Mouse (Mus musculus) testis, adult 2 months (tissue): ENCODE measurements around the gene BC025920.

Source experiments
- CTCF ChIP-seq: fragments of 200-500 bp; IDR thresholded peaks from 2 replicates; pipeline ENCODE4 v1.5.1; 2012; ENCODE audit warnings: low read depth, mild to moderate bottlenecking, inconsistent platforms, low read length, moderate library complexity; ENCODE audit not compliant: control insufficient read depth, insufficient read depth, insufficient replicate concordance
- POLR2A ChIP-seq: fragments of 200-500 bp; IDR thresholded peaks from 2 replicates; pipeline ENCODE4 v1.6.1; 2012; ENCODE audit warnings: low read depth, mild to moderate bottlenecking, inconsistent platforms, low read length, moderate library complexity; ENCODE audit not compliant: control insufficient read depth

DNA sequence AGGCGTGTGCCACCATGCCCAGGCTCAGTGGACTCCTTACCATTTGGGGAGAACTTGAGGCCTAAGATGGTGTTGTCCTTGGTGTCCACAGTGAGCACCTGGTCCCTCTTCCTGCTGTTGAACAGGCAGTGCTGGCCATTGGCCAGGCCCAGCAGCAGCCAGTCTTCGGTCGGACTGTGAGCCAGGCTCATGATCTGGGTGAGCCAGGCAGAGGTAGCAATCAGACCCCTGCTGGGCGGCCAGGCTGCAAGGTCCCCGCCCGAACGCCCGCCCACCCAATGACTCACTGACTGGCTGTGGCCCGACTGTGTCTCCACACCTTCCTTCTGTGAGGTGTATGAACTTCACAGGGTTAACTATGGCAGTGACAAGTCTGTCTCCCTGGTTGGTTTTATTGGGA is 14.2 kb upstream of the BC025920 start:
- TF ChIP-seq POLR2A (no peak), CTCF (no peak)
